Mouse (Mus musculus): ENCODE measurements around the gene Lmbr1l.
A peak's percentile ranks its signal among the peaks of the same experiment; 100 is the strongest.

Lmbr1l gene

DNA sequence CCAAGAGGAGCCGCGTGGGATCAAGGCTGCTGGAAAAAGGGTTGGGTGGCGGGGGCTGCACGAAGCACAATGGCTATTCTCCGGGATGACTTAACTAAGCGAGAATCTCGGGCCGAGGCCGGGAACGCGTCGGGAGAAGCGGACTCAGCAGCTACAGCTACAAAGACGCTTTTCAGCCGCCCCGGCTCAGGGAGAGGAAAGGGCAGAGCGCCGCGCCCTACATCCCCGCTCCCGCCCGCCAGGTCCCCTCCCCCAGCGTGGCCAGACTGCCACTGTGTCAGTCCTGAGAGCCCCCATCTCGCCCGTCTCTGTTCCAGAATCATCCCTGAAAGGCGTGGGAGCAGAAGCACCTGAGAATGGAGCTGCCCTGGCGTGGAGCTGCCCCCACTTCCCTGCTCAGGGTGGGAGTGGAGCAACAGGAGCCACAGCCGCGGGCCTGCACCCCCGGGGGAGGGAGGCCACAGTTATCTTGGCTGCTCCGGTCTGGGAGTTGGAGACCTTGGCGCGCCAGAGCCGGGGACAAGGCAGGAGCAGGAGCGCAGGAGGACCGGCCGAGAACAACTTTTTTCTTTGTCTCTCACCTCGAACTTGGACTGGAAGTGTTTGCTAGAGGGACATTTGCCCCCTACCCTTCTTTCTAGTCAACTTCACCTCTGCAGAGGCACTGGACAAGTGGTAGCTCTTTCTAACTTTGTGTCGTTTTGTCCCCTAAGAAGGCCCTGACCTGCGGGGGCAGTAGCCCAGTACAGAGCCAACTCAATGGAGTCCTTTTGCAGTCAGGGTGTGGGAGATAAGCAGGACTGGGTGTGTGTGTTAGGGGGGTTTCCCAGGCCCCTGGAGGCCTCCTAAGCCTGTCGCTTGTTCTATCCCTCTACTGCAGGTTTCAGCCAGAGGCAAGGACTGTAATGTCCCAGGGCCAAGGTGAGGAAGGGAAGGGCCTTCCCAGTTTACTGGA is 22.1 kb downstream of the Lmbr1l start:
- no peak for DNase-seq (ENCODE audit: low spot score)

DNA sequence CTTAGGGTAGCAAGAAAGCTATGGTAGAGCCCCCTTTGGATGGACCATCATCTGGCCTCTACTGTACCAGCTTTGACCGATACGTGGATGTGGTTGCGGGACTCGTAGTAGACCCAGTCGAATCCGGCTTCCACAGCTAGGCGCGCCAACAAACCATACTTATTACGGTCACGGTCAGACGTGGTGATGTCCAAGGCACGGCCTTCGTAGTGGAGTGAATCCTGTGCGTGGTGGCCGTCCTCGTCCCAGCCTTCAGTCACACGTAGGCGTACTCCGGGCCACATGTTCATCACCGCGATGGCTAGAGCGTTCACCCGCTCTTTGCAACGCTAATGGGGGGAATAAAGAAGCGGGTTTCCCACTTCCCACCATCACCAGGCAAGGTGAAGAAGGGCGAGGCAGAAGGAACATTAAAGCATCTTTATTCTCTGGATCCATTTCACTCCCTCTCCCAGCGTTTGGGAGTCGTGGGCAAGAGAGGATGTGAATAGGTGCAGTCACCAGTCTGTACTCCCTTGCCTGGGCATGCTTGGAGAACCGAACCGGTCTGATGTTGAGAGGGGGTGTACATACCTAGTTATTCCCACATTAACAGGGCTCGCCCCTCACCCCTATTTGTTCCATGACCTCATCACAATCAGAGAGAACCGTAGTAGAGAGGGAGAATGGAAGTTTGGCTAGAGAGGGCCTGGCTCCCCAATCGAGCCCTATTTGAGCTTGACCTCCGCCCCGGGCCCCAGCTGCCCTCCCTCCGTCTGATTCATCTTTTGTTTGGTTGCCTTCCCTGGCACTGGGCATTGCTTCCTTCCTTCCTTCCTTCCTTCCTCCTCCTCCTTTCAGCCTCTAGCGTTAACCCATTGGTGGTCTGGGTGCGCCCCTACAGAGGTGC is 23.0 kb downstream of the Lmbr1l start:
- DNase-seq (ENCODE audit: low spot score): no peak

DNA sequence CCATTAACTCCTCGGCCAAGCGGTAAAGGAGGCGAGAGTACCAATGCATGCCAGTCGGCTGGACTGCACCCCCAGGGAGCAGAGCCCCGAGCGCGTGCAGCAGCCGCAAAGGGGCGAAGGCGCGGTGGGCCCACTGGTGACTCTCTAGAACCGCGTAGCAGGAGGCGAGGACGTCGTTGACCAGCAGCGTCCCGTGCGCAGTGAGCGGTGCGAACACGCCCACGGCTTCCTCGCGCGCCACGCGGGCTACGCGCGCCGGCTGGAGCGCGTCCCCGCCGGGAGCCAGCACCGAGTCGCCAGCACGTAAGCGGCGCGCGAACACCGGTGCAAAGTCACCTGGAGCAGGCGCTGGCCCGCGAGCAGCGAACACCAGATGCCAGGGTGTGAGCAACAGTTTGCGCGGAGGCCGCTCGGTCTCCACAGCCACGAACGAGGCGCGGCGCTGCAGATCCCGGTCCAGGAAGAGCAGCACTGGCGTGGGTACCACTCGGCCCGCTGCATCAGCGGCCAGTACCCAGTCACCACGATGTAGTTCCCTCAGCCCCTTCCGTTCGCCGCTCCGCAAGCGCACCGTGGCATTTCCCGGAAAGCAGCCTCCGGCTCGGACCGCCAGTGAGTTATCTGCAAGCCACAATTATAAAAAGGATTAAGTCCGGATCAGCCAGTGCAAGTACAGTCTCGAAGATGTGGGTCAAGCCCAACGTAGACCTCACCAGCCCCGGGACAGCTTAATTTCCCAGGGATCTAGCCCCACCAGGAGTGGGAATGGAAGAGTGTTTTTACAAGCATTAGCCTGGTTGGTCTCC is 23.9 kb downstream of the Lmbr1l start, which contains the start of gene Rhebl1:
TSS of gene Rhebl1 (minus strand) at position 601 of the 806 bp plus-strand sequence.
- DNase-seq (ENCODE audit: low spot score): no peak

GRCm38 (mm10) chr15:98893036-98893435 is 25.0 kb downstream of the Lmbr1l start:
- DNase-seq (ENCODE audit: low spot score): no peak

- DNase-seq (ENCODE audit: low spot score): no peak
Observed at GRCm38 (mm10) chr15:98891907-98892606, 26.0 kb downstream of the Lmbr1l start.

- no peak for DNase-seq (ENCODE audit: low spot score)
Observed at GRCm38 (mm10) chr15:98891198-98891742, 26.8 kb downstream of the Lmbr1l start.

DNA sequence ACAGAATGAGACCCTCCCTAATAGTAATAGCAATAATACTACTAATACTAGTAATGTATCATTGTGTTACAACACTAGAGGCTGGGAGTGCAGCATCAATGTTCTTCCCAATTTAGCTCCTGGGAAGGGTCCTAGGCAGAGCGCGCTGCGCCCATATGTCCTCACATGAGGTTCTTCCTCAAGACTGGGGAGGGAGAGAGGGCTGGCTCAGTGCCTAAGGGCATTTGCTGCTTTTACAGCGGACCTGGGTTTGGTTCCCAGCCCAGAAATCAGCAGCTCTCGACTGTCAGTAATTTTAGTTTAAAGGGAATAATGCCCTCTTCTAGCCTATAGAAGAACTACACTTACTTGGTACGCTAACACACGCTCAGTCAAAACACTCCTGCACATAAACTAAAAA is 30.5 kb downstream of the Lmbr1l start:
- DNase-seq (ENCODE audit: low spot score): no peak

DNA sequence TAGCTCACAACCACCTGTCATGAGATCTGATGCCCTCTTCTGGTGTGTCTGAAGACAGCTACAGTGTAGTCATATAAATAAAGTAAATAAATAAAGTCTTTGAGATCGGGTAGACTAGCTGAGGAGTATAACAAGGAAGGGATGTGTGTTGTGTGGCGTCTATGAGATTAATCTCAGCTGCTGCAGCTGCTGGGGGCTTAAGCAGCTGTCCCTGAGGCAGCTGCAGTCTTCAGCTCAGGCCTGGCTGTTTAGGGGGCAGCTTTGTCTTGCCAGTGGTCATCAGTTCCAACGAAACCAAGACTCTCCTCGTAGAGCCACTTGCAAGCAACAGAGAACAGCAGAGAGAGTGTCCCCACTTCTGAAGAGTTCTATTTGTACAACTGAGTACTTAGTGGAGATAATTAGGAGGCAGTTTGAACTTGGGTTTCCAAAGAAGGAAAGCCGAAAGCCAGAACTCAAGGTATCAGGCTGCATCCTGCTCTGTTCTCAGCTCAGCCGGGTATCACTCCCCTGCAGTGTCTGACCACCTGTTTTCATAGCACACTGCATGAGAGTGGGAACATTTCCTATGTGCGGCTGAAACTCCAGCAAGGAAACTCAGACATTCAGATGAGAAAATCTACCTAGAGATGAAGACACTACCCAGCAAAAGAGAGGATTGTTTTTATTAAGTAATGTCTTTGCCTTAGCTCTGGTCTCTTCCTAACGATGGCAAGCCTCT is 31.2 kb downstream of the Lmbr1l start:
- DNase-seq (ENCODE audit: low spot score): no peak

- no peak for DNase-seq (ENCODE audit: low spot score)
Observed at GRCm38 (mm10) chr15:98884106-98884505, 33.9 kb downstream of the Lmbr1l start.

GRCm38 (mm10) chr15:98883661-98884060 is 34.4 kb downstream of the Lmbr1l start:
- DNase-seq (ENCODE audit: low spot score): no peak

- DNase-seq (ENCODE audit: low spot score): no peak
Observed at GRCm38 (mm10) chr15:98881656-98882008, 36.4 kb downstream of the Lmbr1l start.

GRCm38 (mm10) chr15:98880978-98881655 is 36.9 kb downstream of the Lmbr1l start:
- peak; percentile 65 for DNase-seq (ENCODE audit: low spot score)

DNA sequence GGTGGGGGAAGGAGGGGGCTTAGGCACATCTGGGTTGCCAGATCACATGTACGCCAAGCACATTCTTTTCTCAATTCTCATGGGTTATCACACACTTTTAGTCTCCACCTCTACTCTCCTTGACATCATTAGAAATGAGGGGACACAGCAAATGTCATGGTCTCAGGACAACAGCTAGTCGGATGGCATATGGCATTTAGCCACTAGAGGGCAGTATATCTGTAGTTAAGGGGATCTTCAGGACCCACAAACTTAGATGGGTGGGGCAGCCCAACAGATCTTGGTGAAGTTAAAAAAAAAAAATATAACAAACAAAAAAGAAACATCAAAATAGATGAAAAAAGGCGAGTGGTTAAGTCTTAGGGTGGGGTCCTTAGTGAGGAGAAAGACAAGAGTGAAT is 40.7 kb downstream of the Lmbr1l start:
- DNase-seq (ENCODE audit: low spot score): no peak

- peak; percentile 92 for DNase-seq (ENCODE audit: low spot score)
Observed at GRCm38 (mm10) chr15:98871916-98872888, 45.8 kb downstream of the Lmbr1l start.

DNA sequence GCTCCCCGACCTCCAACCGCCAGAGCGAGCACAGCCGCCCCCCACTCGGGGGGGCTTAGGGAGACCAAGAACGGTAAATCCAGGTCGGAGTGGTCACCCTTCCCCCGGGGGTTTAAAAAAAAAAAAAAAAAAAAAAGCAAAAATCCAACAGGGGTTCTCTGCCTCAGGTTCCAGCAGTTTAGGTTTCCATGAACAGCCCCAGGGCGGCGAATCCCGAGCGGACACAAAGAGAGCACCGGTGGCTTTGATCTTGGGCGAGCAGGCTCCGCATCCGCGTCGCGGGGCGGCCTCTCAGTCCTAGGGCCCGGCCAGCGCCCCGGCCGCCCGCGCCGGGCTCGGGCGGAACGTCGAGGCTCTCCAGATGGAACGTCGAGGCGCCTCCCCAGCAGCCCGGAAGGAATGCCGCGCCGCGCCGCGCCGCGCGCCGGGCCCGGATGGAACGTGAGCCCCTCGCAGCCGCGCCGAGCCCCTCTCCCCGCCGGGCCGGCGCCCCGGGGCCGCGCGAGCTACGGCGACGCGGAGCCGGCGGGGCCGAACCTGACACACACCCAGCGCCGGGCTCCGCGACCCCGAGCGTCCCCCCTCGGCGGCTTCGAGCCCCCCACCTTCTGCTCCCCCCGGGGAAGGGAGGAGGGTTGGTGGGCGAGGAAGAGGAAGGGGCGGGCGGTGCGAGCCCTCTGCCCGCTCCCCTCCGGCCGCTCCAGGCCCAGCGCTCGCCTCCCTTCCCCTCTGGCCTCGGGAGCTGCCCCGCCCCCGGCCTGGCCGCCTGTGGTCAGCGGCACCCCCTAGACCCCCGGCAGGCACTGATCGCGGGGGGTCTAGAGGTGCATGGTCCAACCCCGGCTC is 46.7 kb downstream of the Lmbr1l start, which contains the start of gene Kmt2d:
TSS of gene Kmt2d (minus strand) at position 135 of the 846 bp plus-strand sequence.
- no peak for DNase-seq (ENCODE audit: low spot score)

DNA sequence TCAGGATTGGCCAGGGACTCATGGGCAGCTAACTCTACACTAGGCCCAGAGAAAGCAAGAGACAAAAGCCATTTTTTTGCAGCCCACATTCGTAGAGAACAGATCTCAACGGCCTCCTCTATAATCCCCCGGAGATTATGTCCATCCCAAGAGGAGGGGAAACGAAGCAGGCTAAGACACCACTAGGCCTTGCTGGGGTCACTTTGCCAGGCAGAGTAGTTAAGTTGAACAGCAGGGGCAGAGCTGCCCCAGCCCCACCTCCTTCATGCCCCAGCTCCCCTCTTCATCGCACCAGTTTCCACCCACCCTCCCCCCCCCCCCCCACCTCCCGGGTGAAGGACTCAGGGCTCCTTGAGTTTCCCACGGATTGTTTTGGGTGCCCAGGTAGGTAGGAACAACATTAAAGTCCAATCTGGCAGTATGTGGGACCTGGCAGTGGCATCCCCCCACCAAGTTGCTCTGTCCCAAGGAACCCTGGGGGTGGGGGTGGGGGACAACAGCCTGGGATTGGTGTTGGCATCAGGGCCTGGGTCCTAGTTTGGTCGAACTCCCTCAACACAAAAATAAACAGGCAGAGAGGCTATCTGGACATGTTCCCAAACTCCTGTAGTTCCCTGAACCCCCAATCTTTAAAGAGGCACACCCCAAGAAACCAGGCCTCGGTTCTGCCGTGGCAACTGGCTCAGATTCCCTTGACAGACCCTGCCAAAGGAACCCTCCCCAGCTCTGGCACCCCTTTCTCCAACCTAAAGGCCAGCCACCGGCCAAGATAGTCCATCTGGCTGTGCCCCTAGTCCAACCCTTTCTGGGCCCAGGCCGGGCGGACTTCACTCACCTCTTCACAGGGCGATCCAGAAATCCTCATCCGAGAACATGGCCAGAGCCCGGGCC is 47.6 kb downstream of the Lmbr1l start:
- DNase-seq (ENCODE audit: low spot score): no peak
